Mouse (Mus musculus) neural tube, embryonic 13.5 days (tissue): ENCODE data around the gene Drg1. TPM values are rescaled to one million over a fixed set of nuclear protein-coding genes. Genes with fewer than 3 reads are reported as not detected.

Experiments used
- ATAC-seq: fragments of 200-750 bp; cut with Nextera tagmentation; 2 replicates; pipeline ENCODE4 v1.8.0; 2017; ENCODE audit warnings: low read depth, mild to moderate bottlenecking, moderate TSS enrichment, moderate library complexity
- H3K27ac ChIP-seq: fragments of 300-500 bp; sonication (generic); replicated peaks from 2 replicates; pipeline ENCODE4 v1.5.1; 2015; ENCODE audit warnings: moderate library complexity, mild to moderate bottlenecking, inconsistent platforms
- H3K27me3 ChIP-seq: fragments of 300-500 bp; sonication (generic); 2 replicates; pipeline ENCODE4 v1.6.1; 2015; ENCODE audit warnings: mild to moderate bottlenecking, inconsistent platforms
- H3K36me3 ChIP-seq: fragments of 300-500 bp; sonication (generic); 2 replicates; pipeline ENCODE4 v1.6.1; 2015; ENCODE audit warnings: mild to moderate bottlenecking, inconsistent platforms
- H3K4me1 ChIP-seq: fragments of 300-500 bp; sonication (generic); replicated peaks from 2 replicates; pipeline ENCODE4 v1.6.1; 2015; ENCODE audit warnings: inconsistent platforms
- H3K4me2 ChIP-seq: fragments of 300-500 bp; sonication (generic); 2 replicates; pipeline ENCODE4 v1.6.1; 2015; ENCODE audit warnings: inconsistent platforms, mild to moderate bottlenecking, moderate library complexity
- H3K4me3 ChIP-seq: fragments of 300-500 bp; sonication (generic); 2 replicates; pipeline ENCODE4 v1.5.1; 2015; ENCODE audit warnings: mild to moderate bottlenecking, inconsistent platforms
- H3K9ac ChIP-seq: fragments of 300-500 bp; sonication (generic); 2 replicates; pipeline ENCODE4 v1.6.1; 2015; ENCODE audit warnings: moderate library complexity, mild to moderate bottlenecking, inconsistent platforms
- H3K9me3 ChIP-seq: fragments of 300-500 bp; sonication (generic); 2 replicates; pipeline ENCODE4 v1.6.1; 2016; ENCODE audit warnings: inconsistent platforms
- WGBS: fragments of 180-500 bp; shearing (Covaris S2); methylation state at CpG from one replicate; pipeline ENCODE4 v1.1.7; 2015; 5-methylcytosine and 5-hydroxymethylcytosine counted together
- polyA plus RNA-seq: library from polyadenylated mRNA; unstranded; fragments of >200 nt; fragmentation: Nextera tagmentation; extraction: Ambion mirVana; gene quantifications from 2 replicates; pipeline ENCODE4 v1.2.1, GENCODE M21; 2015

Gene Drg1
- polyA plus RNA-seq, 1 experiment from 2014 or later = 231 TPM

GRCm38 (mm10) chr11:3288521-3289301 is 22.5 kb upstream of the Drg1 start, which contains the start of gene Patz1:
Gene Patz1 (plus strand): TSS chr11:3288874.
- no peaks in the 10 kb centered on the region for H3K27me3 ChIP-seq
- peak within 1 kb of the TSS; percentile 98 for H3K4me2 ChIP-seq
- peaks cover 5% of the 10 kb centered on the region for H3K36me3 ChIP-seq
- H3K9me3 ChIP-seq = no peaks in the 10 kb centered on the region
- peak within 1 kb of the TSS; percentile 100 for H3K27ac ChIP-seq
- peak within 1 kb of the TSS; percentile 80 for H3K4me3 ChIP-seq
- H3K4me1 ChIP-seq = peaks cover 43% of the 10 kb centered on the region
- ATAC-seq = peak; percentile 46
- under 1% methylated on average over 41 of the region's 41 CpGs for WGBS
- peak within 1 kb of the TSS; percentile 98 for H3K9ac ChIP-seq

- Histone ChIP-seq H3K4me2 (peak overlapping the region; percentile 98), H3K9ac (peak overlapping the region; percentile 98), H3K4me1 (peaks cover 35% of the 10 kb centered on the region), H3K4me3 (peak overlapping the region; percentile 80), H3K27ac (peak overlapping the region; percentile 100), H3K27me3 (no peaks in the 10 kb centered on the region), H3K36me3 (no peaks in the 10 kb centered on the region), H3K9me3 (no peaks in the 10 kb centered on the region)
- 62% methylated on average over 5 of the region's 5 CpGs for WGBS
- no peak for ATAC-seq
These were observed 21.7 kb upstream of the Drg1 start for GRCm38 (mm10) chr11:3287921-3288320.

- H3K9me3 ChIP-seq = no peaks in the 10 kb centered on the region
- no peak overlapping the region for H3K4me2 ChIP-seq
- no peak for ATAC-seq
- no peaks in the 10 kb centered on the region for H3K36me3 ChIP-seq
- H3K27ac ChIP-seq = no peak overlapping the region
- 34% methylated on average over 6 of the region's 6 CpGs for WGBS
- H3K4me1 ChIP-seq = peaks cover 27% of the 10 kb centered on the region
- H3K27me3 ChIP-seq = no peaks in the 10 kb centered on the region
- 0 out of 2 replicates have a peak overlapping the region, but pooled peaks have one; percentile 8 for H3K9ac ChIP-seq
- H3K4me3 ChIP-seq = no peak overlapping the region
These were observed 20.9 kb upstream of the Drg1 start for GRCm38 (mm10) chr11:3287131-3287530.

GRCm38 (mm10) chr11:3285940-3286339 is 19.7 kb upstream of the Drg1 start:
- no peaks in the 10 kb centered on the region for H3K27me3 ChIP-seq
- H3K9ac ChIP-seq = no peak overlapping the region
- H3K9me3 ChIP-seq = peaks cover 5% of the 10 kb centered on the region; the same call in 1 of the 2 replicates
- 90% methylated on average over 3 of the region's 3 CpGs for WGBS
- H3K27ac ChIP-seq = no peak overlapping the region
- no peak for ATAC-seq
- H3K4me2 ChIP-seq = no peak overlapping the region
- no peak overlapping the region for H3K4me3 ChIP-seq
- H3K4me1 ChIP-seq = peaks cover 17% of the 10 kb centered on the region
- no peaks in the 10 kb centered on the region for H3K36me3 ChIP-seq

- Histone ChIP-seq H3K9ac (no peak overlapping the region), H3K4me2 (no peak overlapping the region), H3K27ac (no peak overlapping the region), H3K27me3 (no peaks in the 10 kb centered on the region), H3K36me3 (no peaks in the 10 kb centered on the region), H3K4me1 (peaks cover 15% of the 10 kb centered on the region), H3K4me3 (no peak overlapping the region), H3K9me3 (peaks cover 5% of the 10 kb centered on the region; the same call in 1 of the 2 replicates)
- WGBS = 93% methylated on average over 6 of the region's 6 CpGs
- ATAC-seq = no peak
These were observed 17.4 kb upstream of the Drg1 start for GRCm38 (mm10) chr11:3283645-3284044.

- no peak overlapping the region for H3K4me2 ChIP-seq
- peaks cover 8% of the 10 kb centered on the region for H3K4me1 ChIP-seq
- H3K36me3 ChIP-seq = no peaks in the 10 kb centered on the region
- no peak overlapping the region for H3K9ac ChIP-seq
- H3K27me3 ChIP-seq = no peaks in the 10 kb centered on the region
- H3K9me3 ChIP-seq = peaks cover 5% of the 10 kb centered on the region; the same call in 1 of the 2 replicates
- no peak overlapping the region for H3K4me3 ChIP-seq
- H3K27ac ChIP-seq = no peak overlapping the region
- ATAC-seq = no peak
- WGBS = 86% methylated on average over 6 of the region's 6 CpGs
These were observed 16.7 kb upstream of the Drg1 start for GRCm38 (mm10) chr11:3282887-3283286.

- Histone ChIP-seq H3K27ac (no peak overlapping the region), H3K4me2 (no peak overlapping the region), H3K4me1 (no peaks in the 10 kb centered on the region), H3K36me3 (no peaks in the 10 kb centered on the region), H3K27me3 (no peaks in the 10 kb centered on the region), H3K9me3 (peaks cover 5% of the 10 kb centered on the region; the same call in 1 of the 2 replicates), H3K9ac (no peak overlapping the region), H3K4me3 (no peak overlapping the region)
- 85% methylated on average over 2 of the region's 2 CpGs for WGBS
- no peak for ATAC-seq
These were observed 13.5 kb upstream of the Drg1 start for GRCm38 (mm10) chr11:3279729-3280128.

GRCm38 (mm10) chr11:3278351-3278750 is 12.1 kb upstream of the Drg1 start:
- H3K27me3 ChIP-seq = no peaks in the 10 kb centered on the region
- peaks cover 5% of the 10 kb centered on the region; the same call in 1 of the 2 replicates for H3K9me3 ChIP-seq
- 64% methylated on average over 5 of the region's 5 CpGs for WGBS
- no peak overlapping the region for H3K4me2 ChIP-seq
- no peak overlapping the region for H3K27ac ChIP-seq
- ATAC-seq = no peak
- no peak overlapping the region for H3K4me3 ChIP-seq
- H3K9ac ChIP-seq = no peak overlapping the region
- H3K36me3 ChIP-seq = no peaks in the 10 kb centered on the region
- H3K4me1 ChIP-seq = no peaks in the 10 kb centered on the region

GRCm38 (mm10) chr11:3269241-3269640 is 3.0 kb upstream of the Drg1 start:
- H3K27me3 ChIP-seq = no peaks in the 10 kb centered on the region
- H3K36me3 ChIP-seq = 0 out of 2 replicates have a peak, but pooled peaks cover under 1% of the 10 kb centered on the region
- H3K4me3 ChIP-seq = no peak overlapping the region
- no peak for ATAC-seq
- peaks cover 19% of the 10 kb centered on the region for H3K4me1 ChIP-seq
- no peak overlapping the region for H3K9ac ChIP-seq
- no peak overlapping the region for H3K27ac ChIP-seq
- no peak overlapping the region for H3K4me2 ChIP-seq
- H3K9me3 ChIP-seq = no peaks in the 10 kb centered on the region
- WGBS = 32% methylated on average over 4 of the region's 4 CpGs

- Histone ChIP-seq H3K9ac (peak overlapping the region; percentile 99), H3K4me3 (peak overlapping the region; percentile 91), H3K4me2 (peak overlapping the region; percentile 59), H3K36me3 (peaks cover 16% of the 10 kb centered on the region), H3K4me1 (peaks cover 34% of the 10 kb centered on the region), H3K9me3 (no peaks in the 10 kb centered on the region), H3K27ac (peak overlapping the region; percentile 96), H3K27me3 (no peaks in the 10 kb centered on the region)
- ATAC-seq = peak; percentile 28; the same call in 1 of the 2 replicates
- 53% methylated on average over 7 of the region's 7 CpGs for WGBS
These were observed 918 bp upstream of the Drg1 start for GRCm38 (mm10) chr11:3267133-3267532.

GRCm38 (mm10) chr11:3265291-3266078 is 730 bp downstream of the Drg1 start:
- peaks cover 34% of the 10 kb centered on the region for H3K4me1 ChIP-seq
- peak overlapping the region; percentile 70 for H3K4me2 ChIP-seq
- peaks cover 32% of the 10 kb centered on the region for H3K36me3 ChIP-seq
- H3K9me3 ChIP-seq = no peaks in the 10 kb centered on the region
- peak overlapping the region; percentile 91 for H3K4me3 ChIP-seq
- ATAC-seq = no peak
- under 1% methylated on average over 26 of the region's 26 CpGs for WGBS
- H3K9ac ChIP-seq = peak overlapping the region; percentile 99
- peak overlapping the region; percentile 96 for H3K27ac ChIP-seq
- H3K27me3 ChIP-seq = no peaks in the 10 kb centered on the region

- H3K36me3 ChIP-seq = peaks cover 88% of the 10 kb centered on the region
- no peak overlapping the region for H3K27ac ChIP-seq
- H3K4me1 ChIP-seq = peaks cover 18% of the 10 kb centered on the region
- H3K4me2 ChIP-seq = no peak overlapping the region
- H3K27me3 ChIP-seq = no peaks in the 10 kb centered on the region
- no peaks in the 10 kb centered on the region for H3K9me3 ChIP-seq
- no peak overlapping the region for H3K9ac ChIP-seq
- ATAC-seq = no peak
- H3K4me3 ChIP-seq = no peak overlapping the region
- WGBS = 94% methylated on average over 1 of the region's 1 CpGs
These were observed 6.7 kb downstream of the Drg1 start for GRCm38 (mm10) chr11:3259537-3259936.
